Mouse (Mus musculus): Measurements from ENCODE around the gene 1500011B03Rik. TPM values are rescaled to one million over a fixed set of nuclear protein-coding genes. Genes with fewer than 3 reads are reported as not detected.
A peak's percentile ranks its signal among the peaks of the same experiment; 100 is the strongest.

1500011B03Rik gene
- total and polyA plus RNA-seq, 3 experiments, result 47.7 to 75.2 TPM; not detected in 1

GRCm38 (mm10) chr5:114773211-114773710 lies 50.0 kb downstream of the 1500011B03Rik start (continued):
- peak; percentile 82 to 91 for TF ChIP-seq USF2 (IDR thresholded peaks at IDR 0.05; ENCODE audit: borderline replicate concordance in 1 of 2, insufficient read depth in 1 of 2, low read depth in 1 of 2, low read length in 2 of 2)
- TF ChIP-seq E2F4 (IDR thresholded peaks at IDR 0.05; ENCODE audit: borderline replicate concordance, low read depth, low read length), result no peak
- no peak for TF ChIP-seq CHD2 (IDR thresholded peaks at IDR 0.05; ENCODE audit: low read length)
- peak; percentile 74; the same call in 1 of the 2 replicates for TF ChIP-seq MAZ (IDR thresholded peaks at IDR 0.05; ENCODE audit: low read depth, low read length)
- no peak for TF ChIP-seq ZKSCAN1 (IDR thresholded peaks at IDR 0.05; ENCODE audit: low read depth, low read length)
- peak; percentile 75; the same call in 1 of the 2 replicates for TF ChIP-seq KAT2A (conservative IDR thresholded peaks at IDR 0.05; ENCODE audit: low read depth, low read length)
- TF ChIP-seq JUND (IDR thresholded peaks at IDR 0.05; ENCODE audit: low read depth, low read length), result no peak
- TF ChIP-seq MAFK (IDR thresholded peaks at IDR 0.05; ENCODE audit: borderline replicate concordance, low read depth, low read length), result no peak
- peak; percentile 64; the same call in 1 of the 2 replicates for TF ChIP-seq RCOR1 (IDR thresholded peaks at IDR 0.05; ENCODE audit: low read depth, low read length)
- peak; percentile 48; the same call in 1 of the 2 replicates for TF ChIP-seq BHLHE40 (IDR thresholded peaks at IDR 0.05; ENCODE audit: borderline replicate concordance, low read depth, low read length)
- no peak for TF ChIP-seq GABPA (IDR thresholded peaks at IDR 0.05; ENCODE audit: low read depth, low read length)
- peak; percentile 59 for TF ChIP-seq ETS1 (IDR thresholded peaks at IDR 0.05; ENCODE audit: low read depth, low read length)
- TF ChIP-seq NELFE (IDR thresholded peaks at IDR 0.05; ENCODE audit: low read depth, low read length), result peak; percentile 65
- no peak for TF ChIP-seq POLR2AphosphoS5 (IDR thresholded peaks at IDR 0.05; ENCODE audit: borderline replicate concordance, low read depth, low read length)
- TF ChIP-seq CTCF (IDR thresholded peaks at IDR 0.05 in 2 of 3, conservative IDR thresholded peaks at IDR 0.05 in 1 of 3; ENCODE audit: control insufficient read depth in 1 of 3, insufficient read depth in 1 of 3, low read depth in 2 of 3, low read length in 3 of 3, poor library complexity in 1 of 3, severe bottlenecking in 1 of 3), result no peak
- TF ChIP-seq USF1 (IDR thresholded peaks at IDR 0.05; ENCODE audit: low read depth, low read length), result peak; percentile 98
- 0 out of 2 replicates have a peak, but pooled peaks have one; percentile 8 for TF ChIP-seq ZNF384 (IDR thresholded peaks at IDR 0.05; ENCODE audit: low read depth, low read length)
- TF ChIP-seq POLR2AphosphoS2 (IDR thresholded peaks at IDR 0.05; ENCODE audit: low read length), result peak; percentile 64; the same call in 1 of the 2 replicates

DNA sequence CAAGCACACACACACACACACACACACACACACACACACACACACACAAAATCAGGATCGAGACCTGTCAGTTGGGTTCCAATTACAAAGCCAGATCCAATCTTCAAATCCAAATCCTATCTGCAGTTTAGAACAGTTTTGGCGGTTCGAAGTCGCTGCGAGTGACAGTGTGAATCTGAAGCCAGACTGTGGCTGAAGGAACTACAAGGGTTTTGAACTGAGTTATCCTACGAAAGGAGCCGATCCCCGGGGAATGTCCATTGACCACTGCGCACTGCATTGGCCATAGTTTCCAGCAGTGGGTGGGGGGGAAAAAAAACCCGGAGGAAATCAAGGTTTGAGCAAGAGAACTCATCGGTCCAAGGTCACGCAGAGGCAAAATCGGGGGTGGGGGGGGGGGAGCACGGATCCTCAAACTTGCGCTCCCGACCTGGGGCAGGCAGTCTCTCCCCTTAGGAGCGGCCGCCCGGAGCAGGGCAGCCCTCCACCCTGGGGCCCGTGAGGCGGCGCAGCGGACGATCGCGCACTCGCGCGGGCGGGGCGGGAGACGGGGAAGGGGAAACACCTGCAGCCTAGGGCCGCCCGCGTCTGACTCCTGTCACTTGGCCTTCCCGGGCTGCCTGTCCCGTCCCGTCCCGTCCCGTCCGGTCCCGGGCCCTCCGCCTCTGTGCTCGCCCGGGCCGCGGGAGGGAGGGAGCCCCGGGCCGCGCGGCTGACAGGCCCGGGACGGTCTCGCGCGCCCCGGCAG lies 50.6 kb downstream of the 1500011B03Rik start:
- Histone ChIP-seq H3K36me3 (ENCODE audit: control insufficient read depth in 1 of 2, insufficient read depth in 2 of 2, low read length in 2 of 2) (peaks cover 3 to 12% of the 10 kb centered on the region in 2 experiments), H3K27me3 (ENCODE audit: control insufficient read depth in 1 of 2, insufficient read depth in 2 of 2, low read length in 2 of 2) (no peaks in the 10 kb centered on the region), H3K4me3 (ENCODE audit: control insufficient read depth in 1 of 2, insufficient read depth in 1 of 2, low read depth in 2 of 2, low read length in 2 of 2) (peak overlapping the region; percentile 71 to 77), H3K27ac (ENCODE audit: control insufficient read depth, low read depth, low read length) (peak overlapping the region; percentile 80), H3K9me3 (replicated peaks; ENCODE audit: insufficient read depth, low read length) (no peaks in the 10 kb centered on the region), H3K9ac (ENCODE audit: control insufficient read depth, low read depth, low read length, poor library complexity, severe bottlenecking) (peak overlapping the region; percentile 94), H3K4me1 (ENCODE audit: control insufficient read depth in 1 of 2, insufficient read depth in 2 of 2, low read length in 2 of 2) (peaks cover 0 to 16% of the 10 kb centered on the region in 2 experiments; a peak in 3 of 4 replicates), H3K79me2 (ENCODE audit: control insufficient read depth, insufficient read depth, low read length, poor library complexity) (peaks cover 88% of the 10 kb centered on the region)
- DNase-seq (ENCODE audit: low read depth, low spot score), result peak; percentile 60
- TF ChIP-seq MYC (IDR thresholded peaks at IDR 0.05; ENCODE audit: low read depth, low read length) (no peak), NELFE (IDR thresholded peaks at IDR 0.05; ENCODE audit: low read depth, low read length) (no peak), MYB (IDR thresholded peaks at IDR 0.05; ENCODE audit: low read depth, low read length) (peak; percentile 27; the same call in 1 of the 2 replicates), CHD2 (IDR thresholded peaks at IDR 0.05; ENCODE audit: low read length) (no peak), USF1 (IDR thresholded peaks at IDR 0.05; ENCODE audit: low read depth, low read length) (no peak), ZNF384 (IDR thresholded peaks at IDR 0.05; ENCODE audit: low read depth, low read length) (no peak), GATA1 (IDR thresholded peaks at IDR 0.05; ENCODE audit: low read depth, low read length) (no peak), MAZ (IDR thresholded peaks at IDR 0.05; ENCODE audit: low read depth, low read length) (no peak), CHD1 (IDR thresholded peaks at IDR 0.05; ENCODE audit: low read depth, low read length) (peak; percentile 77; the same call in 1 of the 2 replicates), CTCF (IDR thresholded peaks at IDR 0.05 in 2 of 3, conservative IDR thresholded peaks at IDR 0.05 in 1 of 3; ENCODE audit: control insufficient read depth in 1 of 3, insufficient read depth in 1 of 3, low read depth in 2 of 3, low read length in 3 of 3, poor library complexity in 1 of 3, severe bottlenecking in 1 of 3) (no peak), ZC3H11A (IDR thresholded peaks at IDR 0.05; ENCODE audit: low read depth, low read length) (no peak), TBP (IDR thresholded peaks at IDR 0.05; ENCODE audit: low read depth, low read length) (no peak), KAT2A (conservative IDR thresholded peaks at IDR 0.05; ENCODE audit: low read depth, low read length) (no peak), NRF1 (IDR thresholded peaks at IDR 0.05; ENCODE audit: insufficient read depth, low read depth, low read length, poor library complexity, severe bottlenecking) (0 out of 2 replicates have a peak, but pooled peaks have one; percentile 16), ELF1 (IDR thresholded peaks at IDR 0.05; ENCODE audit: low read depth, low read length) (no peak), SIN3A (IDR thresholded peaks at IDR 0.05; ENCODE audit: low read length) (peak; percentile 22; the same call in 1 of the 2 replicates), ETS1 (IDR thresholded peaks at IDR 0.05; ENCODE audit: low read depth, low read length) (0 out of 2 replicates have a peak, but pooled peaks have one; percentile 17), MAFK (IDR thresholded peaks at IDR 0.05; ENCODE audit: borderline replicate concordance, low read depth, low read length) (no peak)

Data from MEL (cell line).